ENCODE assay signal across 9 mouse cellular contexts in the genomic region with DNA sequence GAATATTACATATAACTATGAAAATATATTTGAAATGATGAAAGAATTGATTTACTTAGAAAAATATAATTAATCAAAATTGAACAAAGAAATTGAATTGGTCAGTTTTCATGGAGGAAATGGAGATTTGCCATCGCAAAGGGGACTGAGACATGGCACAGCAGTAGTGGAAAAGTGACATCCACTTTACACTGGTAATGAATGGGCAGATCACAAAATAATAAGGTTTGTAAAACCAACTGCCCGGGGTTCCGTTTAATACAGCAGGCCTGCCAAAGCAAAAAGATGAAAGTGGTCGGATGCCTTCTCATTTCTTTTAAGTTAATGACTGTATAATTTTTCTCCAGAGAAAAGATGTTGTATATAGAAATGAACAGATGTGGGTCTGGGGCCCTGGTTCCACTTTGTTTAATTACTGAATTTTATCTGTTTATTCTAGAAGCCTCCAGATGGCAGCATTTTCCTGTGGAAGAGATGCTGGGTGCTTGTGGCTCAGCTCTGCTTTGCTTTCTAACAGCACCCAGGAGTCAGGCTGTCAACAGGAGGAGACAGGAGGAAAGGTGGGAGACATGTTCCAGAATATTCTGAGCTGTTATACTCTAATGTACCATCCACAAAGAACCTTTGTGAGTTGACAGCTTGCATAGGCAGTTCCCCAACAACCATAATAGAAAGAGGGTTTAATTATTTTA.
DNase-seq lines count a peak whose midpoint lies in the region; ATAC-seq lines count a peak whose summit lies in the region.
"Had no signal": no experiment of that assay in that cellular context is flagged by ENCODE, and none has a peak within 500 bp of the region (broad histone marks: within the 10 kb centered on the region; RNA-seq: fewer than 3 reads in every experiment).

No protein-coding gene starts in this region.

- no peak overlapping the region for H3K4me3 ChIP-seq in intestine, embryonic 15.5 days (replicated peaks)
- no peak overlapping the region for H3K4me3 ChIP-seq in intestine, embryonic 16.5 days (ENCODE audit: low read length)
- H3K4me3 ChIP-seq in forebrain, embryonic 13.5 days, result no peak overlapping the region
- H3K4me3 ChIP-seq: stomach, embryonic 15.5 days had no signal

- H3K4me1 ChIP-seq in intestine, embryonic 15.5 days (replicated peaks), result no peaks in the 10 kb centered on the region
- H3K4me1 ChIP-seq in intestine, embryonic 16.5 days (ENCODE audit: control insufficient read depth, insufficient read depth, low read length), result no peaks in the 10 kb centered on the region
- no peaks in the 10 kb centered on the region for H3K4me1 ChIP-seq in forebrain, embryonic 13.5 days
- H3K4me1 ChIP-seq: stomach, embryonic 15.5 days had no signal

- no peaks in the 10 kb centered on the region for H3K36me3 ChIP-seq in intestine, embryonic 15.5 days
- H3K36me3 ChIP-seq in intestine, embryonic 16.5 days (ENCODE audit: control insufficient read depth, insufficient read depth, low read length), result no peaks in the 10 kb centered on the region
- H3K36me3 ChIP-seq in forebrain, embryonic 13.5 days (ENCODE audit: poor library complexity, severe bottlenecking), result no peaks in the 10 kb centered on the region
- H3K36me3 ChIP-seq: stomach, embryonic 15.5 days had no signal

- intact Hi-C loops in left cerebral cortex, postnatal 25 days (cut with DNase I), result no loop called here

- no peaks in the 10 kb centered on the region for H3K27me3 ChIP-seq in intestine, embryonic 15.5 days (replicated peaks)
- no peaks in the 10 kb centered on the region for H3K27me3 ChIP-seq in intestine, embryonic 16.5 days (replicated peaks; ENCODE audit: control insufficient read depth, insufficient read depth, low read length)
- H3K27me3 ChIP-seq in forebrain, embryonic 13.5 days, result no peaks in the 10 kb centered on the region
- H3K27me3 ChIP-seq: stomach, embryonic 15.5 days had no signal

- no peak overlapping the region for H3K4me2 ChIP-seq in intestine, embryonic 15.5 days (replicated peaks)
- no peak overlapping the region for H3K4me2 ChIP-seq in intestine, embryonic 16.5 days (ENCODE audit: low read depth, low read length)
- H3K4me2 ChIP-seq in forebrain, embryonic 13.5 days, result no peak overlapping the region
- H3K4me2 ChIP-seq: stomach, embryonic 15.5 days had no signal

- DNase-seq in adrenal gland, postnatal 36 days, result peak; percentile 19 to 41
- DNase-seq in kidney, adult 18-20 months, result peak; percentile 12
- DNase-seq in left cerebral cortex, postnatal 25 days (ENCODE audit: low spot score in 2 of 2), result peak; percentile 61 to 73
- peak; percentile 42 for DNase-seq in right cerebral cortex, adult 18-20 months

- no peak overlapping the region for H3K9ac ChIP-seq in intestine, embryonic 15.5 days
- no peak overlapping the region for H3K9ac ChIP-seq in intestine, embryonic 16.5 days (ENCODE audit: low read depth, low read length)
- no peak overlapping the region for H3K9ac ChIP-seq in forebrain, embryonic 13.5 days
- H3K9ac ChIP-seq: stomach, embryonic 15.5 days had no signal

- H3K9me3 ChIP-seq in intestine, embryonic 15.5 days, result no peaks in the 10 kb centered on the region
- H3K9me3 ChIP-seq in intestine, embryonic 16.5 days (ENCODE audit: control insufficient read depth, low read length), result no peaks in the 10 kb centered on the region
- H3K9me3 ChIP-seq in forebrain, embryonic 13.5 days (replicated peaks), result no peaks in the 10 kb centered on the region
- H3K9me3 ChIP-seq: stomach, embryonic 15.5 days had no signal

- WGBS in intestine, embryonic 15.5 days, result 40% methylated on average over 4 of the region's 4 CpGs
- WGBS in intestine, embryonic 16.5 days, result 51% methylated on average over 4 of the region's 4 CpGs
- WGBS in forebrain, embryonic 13.5 days, result 60% methylated on average over 4 of the region's 4 CpGs

- H3K27ac ChIP-seq in intestine, embryonic 15.5 days, result no peak overlapping the region
- no peak overlapping the region for H3K27ac ChIP-seq in intestine, embryonic 16.5 days (ENCODE audit: low read length)
- H3K27ac ChIP-seq in forebrain, embryonic 13.5 days, result no peak overlapping the region
- H3K27ac ChIP-seq: stomach, embryonic 15.5 days had no signal

- 0 out of 2 replicates have a peak, but pooled peaks have one; percentile 31 for ATAC-seq in intestine, embryonic 15.5 days
- ATAC-seq in intestine, embryonic 16.5 days, result no peak
- peak; percentile 84 for ATAC-seq in forebrain, embryonic 13.5 days
- no peak for ATAC-seq in erythroid progenitor cell, adult 5-6 weeks (replicated peaks; ENCODE audit: low FRiP score, poor library complexity, severe bottlenecking)

Comparison
In these comparisons a context has a peak if more than half of its experiments do, and no peak if none do; other contexts are left out.
1. ATAC-seq: peak in intestine, embryonic 15.5 days (single experiment) and forebrain, embryonic 13.5 days (single experiment); none in intestine, embryonic 16.5 days (single experiment) and erythroid progenitor cell, adult 5-6 weeks (single experiment).
2. DNase-seq: peak in every context shown above with its lines; median percentile 67 in left cerebral cortex, postnatal 25 days; 42 in right cerebral cortex, adult 18-20 months; 30 in adrenal gland, postnatal 36 days; 12 in kidney, adult 18-20 months.